Mouse (Mus musculus) urinary bladder, postnatal 14 days (tissue): Measurements from ENCODE around the gene Gnl3l.
A peak's percentile ranks its signal among the peaks of the same experiment; 100 is the strongest.

Experiments used
- DNase-seq: peaks from one replicate; pipeline ENCODE4 v3.0.0; 2021; ENCODE audit warnings: low spot score

Gene Gnl3l

DNA sequence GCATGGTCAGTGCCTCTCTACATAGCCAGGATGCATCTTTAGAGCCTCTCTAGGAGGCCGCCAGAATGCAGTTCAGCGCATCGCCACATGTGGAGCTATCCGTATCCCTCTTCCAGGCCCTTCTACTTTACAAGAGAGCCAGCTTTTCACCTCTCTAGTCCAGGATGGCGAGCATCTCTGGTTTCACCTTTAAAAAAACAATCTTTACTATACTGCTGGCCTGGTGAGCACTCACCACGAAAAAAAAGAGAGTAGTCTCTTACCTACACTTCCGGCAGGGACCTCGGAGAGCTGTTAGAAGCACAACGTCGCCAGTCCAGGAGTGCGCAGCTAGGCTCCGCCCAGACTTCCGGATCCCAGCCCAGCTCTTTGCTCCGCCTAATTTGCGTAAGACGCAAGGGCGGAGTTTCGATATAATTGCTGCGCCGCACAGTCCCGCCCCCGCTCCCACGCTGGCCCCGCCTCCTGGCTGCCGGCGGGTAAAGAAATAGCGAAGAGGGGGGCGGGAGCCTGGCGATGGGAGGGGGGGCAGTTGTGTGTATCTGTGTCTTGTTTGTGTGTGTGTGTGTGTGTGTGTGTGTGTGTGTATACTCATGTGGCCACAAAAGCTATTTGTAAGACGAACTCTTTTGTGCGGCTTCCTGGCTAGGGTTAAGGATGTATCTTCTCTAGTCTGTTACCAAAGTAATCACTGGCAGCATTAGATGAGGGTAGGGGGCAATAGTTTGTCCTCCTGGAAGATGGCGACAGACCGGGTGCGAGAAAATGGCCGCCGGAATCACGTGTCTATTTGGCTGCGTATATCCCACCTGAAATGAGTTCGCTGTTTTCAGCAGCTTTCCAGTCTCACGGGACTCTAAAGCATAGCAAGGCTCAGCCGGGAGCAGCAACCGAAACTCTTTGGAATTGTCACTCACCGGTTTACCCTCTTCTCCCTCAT, at the start of gene Gnl3l:
TSS of gene Gnl3l (minus strand) at position 385 of the 940 bp plus-strand sequence.
- peak; percentile 88 for DNase-seq

DNA sequence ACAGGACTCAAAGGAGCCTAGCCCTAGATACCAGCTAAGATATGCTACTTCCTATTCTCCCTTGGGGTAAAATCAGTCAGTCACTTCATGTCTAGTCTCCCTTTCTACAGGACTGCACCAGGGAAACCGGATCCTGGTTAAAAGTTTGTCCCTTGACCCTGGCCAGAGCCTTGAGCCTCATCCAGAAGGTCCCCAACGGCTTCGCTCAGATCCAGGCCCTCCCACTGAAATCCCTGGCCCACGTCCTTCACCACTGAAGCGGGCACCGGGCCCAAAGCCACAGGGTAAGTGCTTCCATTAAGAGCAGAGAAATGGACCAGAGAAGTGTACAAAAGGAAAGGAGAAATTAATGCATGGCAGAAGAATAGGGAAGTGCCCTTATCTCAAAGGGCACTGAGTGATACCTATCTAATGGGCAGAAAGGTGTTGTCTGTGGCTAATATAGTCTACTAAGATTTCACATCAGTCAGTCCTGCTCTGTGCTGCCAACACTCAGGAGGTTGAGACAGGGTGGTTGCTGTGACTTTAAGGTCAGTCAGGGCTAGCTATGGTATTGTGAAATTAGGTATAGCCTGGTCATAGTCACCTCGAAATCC, 49.0 kb upstream of the Gnl3l start:
- DNase-seq, result no peak

DNA sequence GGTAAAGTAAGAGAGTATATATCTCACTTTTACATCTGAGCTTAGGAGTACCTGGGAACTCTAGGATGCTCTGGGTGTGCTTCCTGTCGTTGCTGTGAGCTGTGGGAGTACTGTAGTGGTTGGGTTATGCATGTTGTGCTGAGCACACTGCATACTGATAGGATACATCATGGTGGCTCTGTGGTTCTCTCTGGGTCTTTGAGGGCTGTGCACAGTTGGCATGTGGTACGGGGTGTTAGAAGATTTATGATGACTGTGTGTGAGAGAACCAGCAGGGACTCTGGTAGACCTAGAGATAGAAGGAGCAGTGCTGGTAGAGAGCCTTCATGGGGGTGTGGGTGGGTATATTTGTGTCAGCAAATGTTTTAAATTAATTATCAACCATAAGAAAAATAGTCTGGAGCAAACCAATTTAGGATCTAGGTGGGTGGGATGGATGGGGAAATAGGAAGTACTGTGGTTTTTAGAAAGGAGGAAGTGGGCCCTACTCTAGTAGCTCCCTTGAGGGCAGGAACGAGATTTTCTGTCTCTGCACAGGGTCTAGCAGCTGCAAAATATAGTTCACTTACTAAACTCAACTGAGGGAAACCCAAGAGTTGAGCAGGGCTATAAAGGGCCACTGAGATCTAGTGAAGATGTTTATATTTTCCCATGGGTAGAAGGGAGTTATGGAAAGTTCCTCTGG, 44.6 kb upstream of the Gnl3l start:
- DNase-seq, result no peak

DNA sequence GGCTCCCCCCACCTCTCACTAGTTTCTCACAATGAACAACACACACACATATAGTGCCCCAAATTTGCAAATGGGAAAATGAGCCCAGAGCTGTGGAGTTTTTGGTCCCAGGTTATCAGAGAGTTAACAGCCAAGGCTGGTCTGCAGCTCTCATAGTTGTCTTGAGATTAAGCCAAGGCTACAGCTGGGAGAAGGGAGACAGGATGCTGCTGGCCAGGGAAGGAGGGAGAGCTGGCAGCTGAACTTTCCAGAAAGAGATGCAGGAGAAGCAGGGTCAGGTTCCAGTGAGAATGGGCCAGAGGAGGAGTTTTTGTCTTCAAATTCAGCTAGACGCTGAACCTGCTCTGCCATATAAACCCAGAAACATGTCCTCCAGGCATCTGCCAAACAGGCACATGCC, 42.2 kb upstream of the Gnl3l start:
- DNase-seq, result peak; percentile 13

DNA sequence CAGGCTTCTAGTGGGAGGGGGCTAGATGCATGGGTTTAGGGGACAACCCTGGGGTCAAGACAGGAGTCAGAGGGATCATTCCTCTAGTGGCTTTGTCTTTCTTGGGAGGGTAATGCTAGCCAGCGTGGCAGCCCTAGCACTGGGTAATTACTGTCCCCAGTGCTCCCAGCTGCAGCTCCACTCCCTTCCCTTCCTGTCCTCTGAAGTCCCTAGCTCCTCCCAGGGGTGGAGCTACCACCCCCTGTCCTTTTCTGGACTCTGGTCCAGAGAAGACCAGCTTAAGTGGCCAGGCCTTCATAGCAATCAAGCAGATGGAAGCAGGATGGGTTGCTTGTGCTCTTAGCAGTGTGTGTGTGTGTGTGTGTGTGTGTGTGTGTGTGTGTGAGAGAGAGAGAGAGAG, 38.4 kb upstream of the Gnl3l start:
- DNase-seq, result peak; percentile 12

DNA sequence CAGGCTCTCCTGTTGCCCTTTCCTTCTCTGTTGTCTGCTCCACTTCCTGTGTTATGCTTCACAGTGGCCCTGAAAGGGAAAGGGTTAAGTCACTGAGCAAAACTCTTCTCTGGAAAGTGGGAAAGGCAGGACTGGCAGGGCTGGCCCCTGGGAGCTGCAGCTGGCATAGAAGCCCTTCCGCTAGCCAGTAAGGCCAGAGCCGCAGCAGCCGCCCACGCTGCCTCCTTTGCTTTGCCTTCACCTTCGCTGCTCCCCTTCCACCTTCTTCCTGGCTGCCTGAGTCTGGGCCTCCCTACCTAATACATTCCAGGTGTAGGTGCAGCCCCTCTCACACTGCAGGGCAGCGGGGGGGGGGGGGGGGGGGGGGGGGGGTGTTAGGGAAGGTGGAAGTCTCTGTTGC, 37.4 kb upstream of the Gnl3l start:
- DNase-seq, result no peak

DNA sequence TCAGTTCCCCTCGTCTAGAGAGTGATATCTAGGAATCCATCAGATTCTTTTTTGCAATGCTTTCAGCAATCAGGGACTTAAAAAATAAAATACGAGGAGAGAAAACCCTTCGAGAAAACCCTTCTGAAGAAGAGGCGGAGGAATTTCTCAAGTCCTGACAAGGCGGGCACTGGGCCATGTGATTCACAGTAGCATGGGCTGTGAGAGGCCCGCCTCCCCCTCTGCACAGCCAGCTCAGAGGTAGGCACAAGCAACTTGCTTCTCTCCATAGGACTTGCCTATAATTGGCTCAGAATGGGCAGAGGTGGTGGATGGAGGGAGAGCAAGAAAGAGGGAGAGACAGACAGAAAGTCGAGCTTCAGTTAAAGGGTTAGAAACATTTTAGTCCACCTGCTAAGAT, 33.2 kb upstream of the Gnl3l start:
- DNase-seq, result peak; percentile 44

DNA sequence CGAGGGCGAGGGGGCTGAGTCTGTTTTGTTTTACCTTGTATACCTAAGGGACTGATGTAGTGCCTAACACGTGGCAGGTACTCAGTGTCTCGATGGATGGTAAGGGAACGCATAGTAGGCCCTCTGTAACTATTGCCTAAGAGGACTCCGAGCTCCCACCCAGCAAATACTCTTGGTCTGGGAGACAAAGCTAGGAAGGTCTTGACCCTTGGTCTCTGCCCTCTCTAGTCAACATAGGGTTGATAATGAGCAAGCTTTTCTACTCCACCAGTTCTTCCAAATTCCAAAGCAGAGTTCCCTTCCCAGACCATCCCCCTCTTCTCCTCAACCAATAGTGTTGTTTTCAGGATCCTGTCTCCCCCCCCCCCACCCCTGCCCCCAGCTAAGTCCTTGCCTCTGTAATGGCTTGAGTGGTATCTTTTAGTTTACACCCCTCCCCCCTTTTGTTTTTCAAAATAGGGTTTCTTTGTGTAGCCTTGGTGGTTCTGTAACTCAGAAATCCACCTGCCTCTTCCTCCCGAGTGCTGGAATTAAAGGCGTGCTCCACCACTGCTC, 32.6 kb upstream of the Gnl3l start:
- no peak for DNase-seq

DNA sequence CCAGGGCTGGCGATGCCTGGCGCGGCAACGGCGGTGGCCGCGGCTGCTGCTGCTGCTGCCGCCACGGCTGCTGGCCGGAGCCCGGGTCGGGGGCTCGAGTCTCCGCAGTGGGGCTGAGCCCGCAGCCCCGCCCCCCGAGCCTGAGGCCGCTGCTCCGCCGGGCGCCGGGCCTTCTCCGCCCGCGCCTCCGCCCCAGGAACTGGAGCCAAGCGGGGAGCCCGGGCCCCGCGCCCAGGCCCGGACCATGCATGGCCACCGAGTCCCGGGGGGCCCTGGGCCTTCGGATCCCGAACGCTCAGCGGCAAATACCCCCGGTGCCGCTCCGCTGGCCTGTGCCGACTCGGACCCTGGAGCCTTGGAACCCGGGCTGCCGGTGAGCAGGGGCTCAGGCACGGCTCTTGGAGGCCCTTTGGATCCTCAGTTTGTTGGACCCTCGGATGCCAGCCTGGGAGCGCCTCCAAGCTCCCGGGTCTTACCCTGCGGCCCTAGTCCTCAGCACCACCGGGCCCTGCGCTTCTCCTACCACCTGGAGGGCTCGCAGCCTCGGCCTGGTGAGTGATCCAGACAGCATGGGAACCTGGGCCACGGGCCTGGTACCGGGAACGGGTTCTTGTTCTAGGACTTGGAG, 30.4 kb upstream of the Gnl3l start:
- peak; percentile 12 for DNase-seq

DNA sequence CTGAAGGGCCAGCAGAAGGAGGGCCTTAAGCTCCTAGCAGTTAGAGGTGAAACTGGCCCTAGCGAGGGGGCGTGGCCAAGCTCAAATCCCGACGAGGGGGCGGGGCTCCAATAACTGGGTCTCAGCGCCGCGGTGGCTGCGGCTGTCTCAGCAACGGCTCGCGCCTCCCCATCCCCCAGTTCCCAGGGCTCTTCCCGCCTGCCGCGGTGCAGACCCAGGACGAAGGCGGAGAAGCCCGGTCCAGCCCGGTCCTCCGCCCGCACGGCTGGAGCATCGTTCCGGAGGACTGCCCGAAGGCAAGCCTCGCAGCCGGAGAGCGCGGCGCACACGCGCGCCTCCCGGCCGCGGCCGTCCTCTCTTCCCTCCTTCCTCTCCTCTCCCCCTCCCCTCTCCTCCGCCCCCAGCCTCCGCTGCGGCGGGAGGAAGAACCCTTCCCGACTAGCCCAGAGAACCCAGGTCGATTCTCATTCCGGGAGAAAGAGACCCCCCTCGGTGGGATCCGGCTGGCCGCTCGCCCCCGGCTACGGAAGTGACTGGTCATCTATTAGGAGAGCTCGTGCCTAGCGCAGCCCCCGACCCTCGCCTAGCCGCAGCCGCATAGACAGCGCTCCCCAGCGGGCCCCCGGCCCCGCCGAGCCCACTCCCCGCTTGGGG, 29.8 kb upstream of the Gnl3l start:
- DNase-seq, result peak; percentile 88

DNA sequence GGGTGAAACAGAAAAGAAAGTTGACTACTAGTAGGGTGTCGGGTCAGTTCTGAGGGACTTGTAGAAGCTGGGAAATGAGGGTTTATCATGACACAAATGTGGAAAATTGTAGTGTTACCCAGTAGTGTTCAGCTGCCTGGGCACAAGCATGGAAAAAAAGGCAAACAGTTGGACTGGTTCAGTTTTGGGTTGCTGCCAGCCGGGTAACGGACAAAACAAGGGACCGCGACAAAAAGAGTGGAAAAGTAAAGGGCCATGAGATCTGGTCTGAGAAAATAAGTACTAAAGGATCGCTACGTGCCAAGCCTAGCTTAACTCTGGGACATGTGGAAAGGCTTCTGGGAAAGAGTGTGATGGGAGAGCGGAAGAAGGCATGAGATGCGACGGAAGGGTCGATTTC, 29.2 kb upstream of the Gnl3l start:
- no peak for DNase-seq

DNA sequence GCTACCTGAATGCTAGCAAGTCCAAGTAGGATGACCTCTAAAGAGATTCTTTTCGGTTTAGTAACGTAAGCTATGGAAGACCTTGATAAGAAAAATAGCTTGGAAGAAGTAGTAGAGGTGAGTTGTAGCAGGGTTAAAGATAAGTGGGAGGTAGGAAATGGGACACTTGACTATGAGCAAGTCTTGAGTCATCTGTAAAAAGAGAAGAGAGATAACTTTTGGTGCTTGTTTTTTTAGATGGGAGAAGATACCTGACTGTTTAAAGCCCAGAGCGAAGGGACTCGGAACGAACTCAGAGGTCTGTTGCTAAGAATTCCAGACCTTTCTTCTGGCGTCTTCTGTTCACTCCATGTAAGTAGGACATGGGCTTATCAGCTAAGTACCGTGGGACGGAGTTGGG, 28.7 kb upstream of the Gnl3l start, which contains the start of gene Fgd1:
TSS of gene Fgd1 (plus strand) at position 301 of the 400 bp plus-strand sequence.
- DNase-seq, result no peak

DNA sequence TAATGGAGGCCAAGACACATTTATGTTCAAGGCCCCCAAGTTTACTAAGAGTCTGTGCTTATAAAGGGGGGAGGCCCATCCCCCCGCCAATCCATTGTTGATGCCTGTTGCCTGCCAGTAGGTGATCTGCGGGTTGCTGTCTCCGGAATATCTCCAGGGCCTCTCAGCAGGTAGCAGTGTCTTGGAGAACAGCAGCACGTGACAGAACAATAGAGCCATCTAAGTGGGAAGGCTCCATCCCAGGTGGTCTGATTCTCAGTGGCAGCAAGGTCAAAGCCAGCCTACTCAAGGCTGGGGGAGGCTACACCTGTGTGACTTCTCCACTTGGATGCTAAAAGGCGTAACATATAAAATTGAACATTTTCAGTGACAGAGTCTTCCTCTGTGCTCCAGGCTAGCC, 24.1 kb upstream of the Gnl3l start:
- no peak for DNase-seq

DNA sequence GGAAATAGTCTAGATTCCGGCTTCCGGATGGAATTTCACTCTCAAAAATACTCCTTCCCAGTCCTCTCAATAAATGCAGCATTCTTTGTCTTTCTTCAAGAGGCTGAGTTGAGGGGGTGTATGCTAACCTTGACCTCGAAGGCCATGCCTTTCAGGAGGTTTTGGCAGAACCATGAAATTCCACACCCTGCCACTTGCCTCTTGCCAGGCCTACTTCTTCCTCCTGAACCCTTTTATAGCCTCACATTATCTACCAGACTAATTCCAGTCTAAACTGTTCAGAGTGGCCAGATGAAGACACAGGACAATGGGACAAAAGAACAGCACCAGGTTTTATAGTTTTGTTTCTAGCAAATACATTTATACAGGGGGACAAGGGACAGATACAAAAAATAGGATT, 14.3 kb upstream of the Gnl3l start:
- no peak for DNase-seq

DNA sequence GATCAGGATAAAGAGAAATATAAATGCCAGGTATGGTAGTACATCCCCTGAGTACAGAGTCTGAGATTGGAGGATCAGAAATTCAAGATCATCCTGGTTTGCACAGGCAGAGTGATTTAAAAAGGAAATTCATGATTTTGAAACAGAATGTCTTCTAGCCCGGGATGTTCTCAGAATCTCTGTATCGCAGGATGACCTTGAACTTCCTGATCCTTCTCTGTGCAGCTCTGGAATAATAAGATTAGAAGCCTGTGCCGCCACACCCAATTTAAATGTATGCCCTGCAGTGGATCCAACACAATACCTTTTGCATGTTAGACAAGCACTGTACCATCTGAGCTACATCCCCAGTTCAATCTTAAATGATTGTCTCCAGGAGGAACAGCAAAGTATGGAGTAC, 1.7 kb upstream of the Gnl3l start:
- no peak for DNase-seq

DNA sequence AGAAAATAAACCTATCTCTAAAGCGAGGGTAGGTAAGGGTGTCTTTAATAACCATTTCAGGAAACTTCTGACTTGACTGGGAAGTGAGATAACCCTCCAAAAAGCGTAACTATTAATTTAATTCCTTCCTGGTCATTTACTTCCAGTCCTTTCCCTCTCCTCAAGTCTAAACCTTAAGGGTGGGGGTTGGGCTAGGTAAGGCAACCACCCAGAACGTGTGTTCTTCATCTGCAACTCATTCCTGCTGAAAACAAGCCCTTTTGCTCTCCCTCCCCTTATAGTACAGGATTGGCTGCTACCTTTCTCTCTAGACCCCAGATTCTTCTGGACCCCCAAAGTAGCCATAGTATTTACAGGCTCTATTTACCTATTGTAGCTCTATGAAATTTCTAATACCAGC, 775 bp upstream of the Gnl3l start:
- no peak for DNase-seq

DNA sequence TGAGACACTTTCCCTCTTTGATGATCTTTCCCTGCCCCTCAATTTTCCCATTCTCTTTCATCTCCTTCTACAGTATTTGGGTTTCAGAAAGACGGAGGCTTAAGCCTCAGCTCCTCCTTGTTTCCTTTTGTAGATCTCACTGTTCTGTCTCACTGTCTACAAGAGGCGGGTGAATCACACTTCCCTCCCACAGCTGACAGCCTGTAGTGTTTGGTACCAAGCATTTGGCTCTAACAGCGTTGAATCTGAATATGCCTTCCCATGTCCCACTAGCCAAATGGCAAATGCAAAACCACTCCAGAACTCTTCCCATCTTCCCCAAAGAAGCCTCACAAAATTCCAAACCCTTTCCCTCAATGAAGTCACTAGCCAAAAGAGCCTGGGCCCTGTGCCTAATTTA, 20.3 kb downstream of the Gnl3l start:
- no peak for DNase-seq

DNA sequence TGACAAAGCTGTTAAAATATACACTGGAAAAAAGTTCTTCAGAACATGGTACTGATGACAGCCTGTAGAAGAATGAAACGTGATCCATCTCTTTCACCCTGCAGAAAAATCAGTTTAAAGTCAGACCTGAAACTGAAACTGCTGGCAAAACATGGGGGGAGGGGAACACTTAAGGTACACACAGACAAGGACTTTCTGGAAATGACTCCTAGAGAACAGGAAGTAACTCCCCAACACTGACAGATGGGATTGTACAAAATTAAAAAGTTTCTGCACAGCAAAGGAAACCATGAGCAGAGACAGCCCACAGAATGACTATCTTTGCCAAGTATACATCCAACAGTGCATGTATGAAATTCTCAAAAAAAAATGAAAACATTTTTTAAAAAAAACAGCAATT, 35.5 kb downstream of the Gnl3l start:
- DNase-seq, result no peak

DNA sequence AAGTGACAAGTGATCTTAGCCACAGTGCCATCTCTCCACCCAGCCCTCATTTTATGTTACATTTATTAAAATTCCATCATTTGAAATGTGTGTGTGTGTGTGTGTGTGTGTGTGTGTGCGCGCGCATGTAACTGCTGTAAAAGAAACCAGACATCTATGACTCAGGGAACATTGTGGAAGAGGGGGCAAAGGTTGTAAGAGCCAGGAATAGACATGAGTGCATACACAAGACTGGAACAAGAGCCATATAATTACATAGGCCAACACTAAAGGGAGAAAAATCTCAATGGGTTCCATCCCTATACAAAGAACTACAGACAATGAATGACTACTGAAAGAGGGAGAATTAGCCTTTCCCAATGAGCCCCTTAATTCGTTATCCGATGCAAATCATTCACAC, 41.7 kb downstream of the Gnl3l start:
- DNase-seq, result no peak

DNA sequence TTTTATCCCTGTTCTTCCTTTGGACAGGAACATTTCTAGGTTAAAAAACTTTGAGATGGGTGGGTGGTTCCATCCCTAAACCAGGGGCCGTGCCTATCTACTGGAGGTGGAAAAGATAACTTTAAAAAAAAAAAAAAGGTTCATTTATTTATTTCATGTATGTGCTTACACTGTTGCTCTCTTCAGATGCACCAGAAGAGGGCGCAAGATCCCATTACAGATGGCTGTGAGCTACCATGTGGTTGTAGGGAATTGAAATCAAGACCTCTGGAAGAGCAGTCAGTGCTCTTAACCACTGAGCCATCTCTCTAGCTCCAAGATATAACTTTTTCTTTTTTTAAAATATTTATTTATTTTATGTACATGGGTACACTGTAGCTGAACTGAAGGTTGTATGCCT, 54.1 kb downstream of the Gnl3l start:
- DNase-seq, result no peak

DNA sequence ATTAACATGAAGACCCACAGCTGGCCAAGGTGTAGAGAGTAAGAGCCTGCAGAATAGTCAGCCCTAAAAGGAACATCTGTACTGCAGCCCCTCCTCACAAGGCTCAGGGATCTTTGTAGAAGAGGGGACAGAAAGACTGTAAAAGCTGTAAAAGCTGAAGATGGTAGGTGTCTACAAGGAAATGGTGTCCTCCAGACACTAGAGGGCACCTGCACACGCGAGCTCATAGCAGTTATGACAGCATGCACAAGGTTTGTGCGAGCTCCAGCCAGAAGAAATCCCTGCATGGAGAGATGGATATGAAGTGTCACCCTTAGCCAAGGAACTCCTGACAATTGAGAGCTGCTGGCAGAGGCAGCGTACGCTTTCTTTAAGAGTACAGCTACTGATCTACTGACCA, 56.4 kb downstream of the Gnl3l start:
- no peak for DNase-seq
